Mouse (Mus musculus): Measurements from ENCODE around the gene Zcchc3.

The Zcchc3 gene

GRCm38 (mm10) chr2:152406126-152406525 lies 8.7 kb downstream of the Zcchc3 start:
- peak; percentile 96 for DNase-seq

GRCm38 (mm10) chr2:152399122-152399542 lies 15.7 kb downstream of the Zcchc3 start:
- DNase-seq: peak; percentile 51

- peak; percentile 89 for DNase-seq
Observed at GRCm38 (mm10) chr2:152398691-152399090, 16.1 kb downstream of the Zcchc3 start.

- peak; percentile 100 for DNase-seq
Observed at GRCm38 (mm10) chr2:152397680-152398435, 17.0 kb downstream of the Zcchc3 start, which contains the start of gene Sox12. Gene Sox12, minus strand, starts transcription at chr2:152398063.

DNA sequence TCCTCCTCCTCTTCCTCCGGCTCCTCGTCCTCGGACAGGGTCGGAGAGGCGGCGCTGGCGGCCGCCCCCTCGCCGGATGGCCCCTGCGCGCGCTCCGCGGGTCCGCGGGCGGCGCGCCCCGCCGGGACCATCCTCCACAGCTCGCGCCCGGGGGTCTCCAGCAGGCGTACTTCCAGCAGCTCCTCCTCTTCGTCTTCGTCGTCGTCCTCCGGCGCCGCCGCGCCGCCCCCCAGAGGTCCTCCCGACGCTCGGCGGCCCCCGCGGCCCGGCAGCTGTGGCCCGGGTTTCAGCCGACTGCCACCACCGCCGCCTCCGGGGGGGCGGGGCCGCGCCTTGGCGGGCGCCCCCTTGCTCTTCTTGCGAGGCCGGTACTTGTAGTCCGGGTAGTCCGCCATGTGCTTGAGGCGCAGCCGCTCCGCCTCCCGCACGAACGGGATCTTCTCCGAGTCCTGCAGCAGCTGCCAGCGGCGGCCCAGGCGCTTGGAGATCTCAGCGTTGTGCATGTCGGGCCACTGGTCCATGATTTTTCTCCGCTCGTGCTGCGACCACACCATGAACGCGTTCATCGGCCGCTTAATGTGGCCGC lies 17.7 kb downstream of the Zcchc3 start:
- peak; percentile 83 for DNase-seq

GRCm38 (mm10) chr2:152396110-152397003 lies 18.5 kb downstream of the Zcchc3 start:
- peak; percentile 89 for DNase-seq

- DNase-seq: no peak
Observed at GRCm38 (mm10) chr2:152395271-152395920, 19.4 kb downstream of the Zcchc3 start.

DNA sequence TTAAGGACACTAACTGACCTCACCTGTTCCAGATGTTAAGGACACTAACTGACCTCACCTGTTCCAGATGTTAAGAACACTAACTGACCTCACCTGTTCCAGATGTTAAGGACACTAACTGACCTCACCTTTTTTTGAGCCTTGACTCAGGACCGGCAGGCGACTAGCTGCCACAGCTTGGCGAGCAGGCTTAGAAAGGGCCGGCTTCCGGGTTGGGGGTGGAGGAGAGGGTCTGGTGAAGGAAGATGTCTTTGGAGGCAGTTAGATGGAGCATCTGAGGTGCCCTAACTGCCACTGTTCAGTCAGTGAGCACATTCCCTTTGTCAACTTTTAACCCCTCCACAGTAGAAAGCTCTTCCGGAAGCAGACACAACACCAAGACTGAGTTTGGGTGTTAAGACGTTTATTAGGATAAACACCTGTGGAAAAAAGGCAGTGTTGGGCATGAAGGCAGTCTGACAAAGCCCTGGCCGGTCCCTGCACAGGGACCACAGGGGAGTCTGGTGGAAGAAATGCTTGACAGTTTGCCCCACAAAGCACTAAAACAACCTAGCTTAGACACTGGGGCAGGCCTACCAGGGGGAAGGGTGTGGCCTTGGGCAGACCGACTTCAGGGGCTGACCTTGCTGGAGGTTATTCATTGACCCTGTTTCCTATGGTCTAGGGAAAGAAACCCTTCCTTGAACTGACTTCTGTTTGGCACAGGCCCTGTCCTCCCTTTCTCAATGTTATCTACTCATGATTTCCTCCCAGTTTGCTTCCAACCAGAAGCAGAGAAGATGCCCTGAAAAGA lies 21.4 kb downstream of the Zcchc3 start:
- DNase-seq: no peak

GRCm38 (mm10) chr2:152392786-152393185 lies 22.0 kb downstream of the Zcchc3 start:
- no peak for DNase-seq

GRCm38 (mm10) chr2:152384191-152384590 lies 30.6 kb downstream of the Zcchc3 start:
- no peak for DNase-seq

GRCm38 (mm10) chr2:152376345-152376741 lies 38.5 kb downstream of the Zcchc3 start, which contains the start of gene Nrsn2:
Gene Nrsn2, minus strand, starts transcription at chr2:152376638.
- peak; percentile 38 for DNase-seq

DNA sequence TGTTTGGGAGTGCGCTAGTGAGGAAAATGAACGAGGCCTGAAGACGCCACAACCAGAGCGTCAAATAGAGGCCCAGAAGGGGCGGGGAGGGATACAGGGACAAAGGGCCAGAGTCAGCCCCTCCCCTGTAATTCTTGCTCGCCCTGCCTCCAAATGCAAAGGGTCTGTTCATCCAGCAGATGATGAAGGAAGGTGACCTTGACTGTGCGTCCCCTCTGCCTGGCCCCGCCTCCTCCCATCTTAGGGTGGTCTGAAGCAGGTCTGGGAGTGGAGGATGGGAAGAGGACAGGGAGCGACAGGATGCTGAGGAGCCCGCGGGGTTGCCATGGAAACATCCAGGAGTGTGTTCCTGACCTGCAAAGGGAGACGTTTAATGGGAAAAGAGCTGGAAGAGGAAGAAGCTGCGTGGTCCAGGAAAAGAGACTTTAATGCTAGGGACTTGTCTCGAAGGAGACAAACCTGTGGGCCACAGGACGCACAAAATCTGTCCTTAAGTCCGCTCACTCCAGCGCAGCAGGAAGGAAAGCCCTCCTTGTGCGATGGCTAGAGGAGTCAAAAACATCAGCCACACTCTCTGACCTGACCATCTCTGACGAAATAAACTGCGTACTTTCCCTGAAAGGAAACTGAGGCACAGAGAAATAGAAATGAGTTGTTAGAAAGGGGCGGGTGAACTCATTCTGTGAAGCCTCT lies 39.0 kb downstream of the Zcchc3 start:
- peak; percentile 64 for DNase-seq

GRCm38 (mm10) chr2:152373547-152373946 lies 41.3 kb downstream of the Zcchc3 start:
- DNase-seq: no peak

DNA sequence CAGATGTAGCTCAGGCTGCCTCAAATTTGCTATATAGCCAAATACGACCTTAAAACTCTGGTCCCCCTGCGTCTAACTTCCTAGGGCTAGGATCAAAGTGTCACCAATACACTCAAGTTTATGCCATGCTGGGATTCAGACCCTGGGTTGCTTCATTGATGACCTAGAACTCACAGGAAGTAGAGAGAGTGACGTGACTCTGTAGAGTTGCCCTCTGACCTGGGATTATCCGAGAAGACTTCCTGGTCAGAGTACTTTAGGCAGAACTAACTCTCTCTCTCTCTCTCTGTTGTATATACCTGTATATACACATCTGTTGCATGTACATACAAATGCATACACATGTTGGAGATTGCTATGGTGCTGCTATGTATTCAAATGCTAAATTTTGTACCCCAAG lies 42.2 kb downstream of the Zcchc3 start:
- DNase-seq: no peak

GRCm38 (mm10) chr2:152372104-152372503 lies 42.7 kb downstream of the Zcchc3 start:
- no peak for DNase-seq

- peak; percentile 63 for DNase-seq
Observed at GRCm38 (mm10) chr2:152368532-152369140, 46.2 kb downstream of the Zcchc3 start.

GRCm38 (mm10) chr2:152367917-152368316 lies 46.9 kb downstream of the Zcchc3 start:
- DNase-seq: no peak

GRCm38 (mm10) chr2:152363245-152364147 lies 51.3 kb downstream of the Zcchc3 start:
- peak; percentile 65 for DNase-seq
